21 mouse cellular contexts compared by ENCODE assay signal in the genomic region with DNA sequence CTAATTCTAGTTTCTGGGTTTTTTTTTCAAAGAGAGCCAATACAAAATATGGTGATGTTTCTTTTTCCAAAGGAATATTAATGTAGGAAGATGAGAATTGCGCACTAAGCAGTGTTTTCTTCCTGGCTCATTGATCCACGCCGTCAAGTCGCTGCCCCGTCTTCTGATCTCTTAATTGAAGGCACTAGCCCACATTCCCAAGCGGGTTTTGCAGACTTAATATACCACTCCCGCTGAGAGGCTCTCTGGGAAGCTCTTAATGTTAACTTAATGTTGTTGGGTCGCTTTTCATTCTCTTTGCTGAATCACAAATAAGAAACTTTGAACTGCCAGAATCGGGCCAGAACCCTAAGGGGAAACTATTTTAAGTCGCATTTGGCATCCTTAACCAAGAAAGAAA. TPM values are rescaled to one million over a fixed set of nuclear protein-coding genes. Genes with fewer than 3 reads are reported as not detected.
DNase-seq lines count a peak whose midpoint lies in the region; ATAC-seq and TF ChIP-seq lines count a peak whose summit lies in the region.
"Had no signal": no experiment of that assay in that cellular context is flagged by ENCODE, and none has a peak within 500 bp of the region (broad histone marks: within the 10 kb centered on the region; RNA-seq: fewer than 3 reads in every experiment).

No protein-coding gene starts in this region.

- H3K9me3 ChIP-seq in neural tube, embryonic 15.5 days (replicated peaks), result no peaks in the 10 kb centered on the region
- H3K9me3 ChIP-seq: forebrain, embryonic 12.5 days; G1E; heart, embryonic 15.5 days; hindbrain, embryonic 10.5 days; intestine, embryonic 15.5 days had no signal

- WGBS in cerebellum, adult 2 months, result 72% methylated on average over 10 of the region's 10 CpGs
- 42% methylated on average over 10 of the region's 10 CpGs for WGBS in neural tube, embryonic 15.5 days

- H3K27me3 ChIP-seq in cerebellum, adult 2 months (ENCODE audit: control insufficient read depth, insufficient read depth, low read length), result no peaks in the 10 kb centered on the region
- H3K27me3 ChIP-seq in neural tube, embryonic 15.5 days (replicated peaks), result no peaks in the 10 kb centered on the region
- H3K27me3 ChIP-seq: forebrain, embryonic 12.5 days; heart, embryonic 15.5 days; intestine, embryonic 15.5 days had no signal

- no peak overlapping the region for H3K4me3 ChIP-seq in cerebellum, adult 2 months (replicated peaks; ENCODE audit: insufficient read depth, low read depth, low read length)
- no peak overlapping the region for H3K4me3 ChIP-seq in gastrocnemius, adult 2 months
- no peak overlapping the region for H3K4me3 ChIP-seq in layer of hippocampus, adult 2 months
- no peak overlapping the region for H3K4me3 ChIP-seq in neural tube, embryonic 15.5 days (replicated peaks)
- H3K4me3 ChIP-seq: forebrain, embryonic 12.5 days; heart, adult 2 months; heart, embryonic 15.5 days; hindbrain, embryonic 10.5 days; intestine, embryonic 15.5 days had no signal

- peak overlapping the region; percentile 73; the same call in 1 of the 2 replicates for H3K27ac ChIP-seq in cerebellum, adult 2 months (ENCODE audit: insufficient read depth, low read length)
- H3K27ac ChIP-seq in gastrocnemius, adult 2 months, result peak overlapping the region; percentile 61
- peak overlapping the region; percentile 4; the same call in 1 of the 2 replicates for H3K27ac ChIP-seq in layer of hippocampus, adult 2 months
- peak overlapping the region; percentile 33; the same call in 1 of the 2 replicates for H3K27ac ChIP-seq in neural tube, embryonic 15.5 days (replicated peaks)
- H3K27ac ChIP-seq: forebrain, embryonic 12.5 days; heart, adult 2 months; heart, embryonic 15.5 days; intestine, embryonic 15.5 days had no signal

- H3K9ac ChIP-seq in neural tube, embryonic 15.5 days (replicated peaks), result no peak overlapping the region
- H3K9ac ChIP-seq: forebrain, embryonic 12.5 days; heart, embryonic 15.5 days; intestine, embryonic 15.5 days had no signal

- no peak for TF ChIP-seq POLR2A in cerebellum, adult 2 months (IDR thresholded peaks at IDR 0.05; ENCODE audit: borderline replicate concordance, insufficient read depth, low read length)

- H3K4me2 ChIP-seq in neural tube, embryonic 15.5 days, result no peak overlapping the region
- H3K4me2 ChIP-seq: forebrain, embryonic 12.5 days; heart, embryonic 11.5 days; heart, embryonic 15.5 days; intestine, embryonic 15.5 days had no signal

- no peak for DNase-seq in cerebellum, adult 2 months
- no peak for DNase-seq in gastrocnemius, adult 2 months
- DNase-seq in gastrocnemius, postnatal 10 days, result no peak
- no peak for DNase-seq in layer of hippocampus, adult 2 months (ENCODE audit: low spot score in 2 of 2)
- DNase-seq in layer of hippocampus, postnatal 10 days (ENCODE audit: low spot score in 2 of 2), result no peak
- DNase-seq in neural tube, embryonic 10.5 days (ENCODE audit: extremely low spot score, low spot score), result no peak
- DNase-seq: adrenal gland, adult 8-10 months; B cell, adult 2 months; embryo, embryonic 11 days; heart, adult 2 months; heart, postnatal 14 days; kidney, adult 18-20 months had no signal

- H3K36me3 ChIP-seq in neural tube, embryonic 15.5 days, result peaks cover 36% of the 10 kb centered on the region

- no peak for ATAC-seq in cerebellum, adult (ENCODE audit: insufficient number of reproducible peaks, low FRiP score, low TSS enrichment)
- ATAC-seq in neural tube, embryonic 15.5 days (ENCODE audit: low FRiP score), result no peak
- ATAC-seq: CD4-positive, CD25-positive, alpha-beta regulatory T cell, adult 4 months; intestine, embryonic 15.5 days had no signal

- intact Hi-C loops in gastrocnemius, adult 2 months (cut with DNase I), result no loop called here

- TF ChIP-seq CTCF in cerebellum, adult 2 months (IDR thresholded peaks at IDR 0.05; ENCODE audit: borderline replicate concordance, insufficient read depth, low read depth, low read length), result no peak
- no peak for TF ChIP-seq CTCF in gastrocnemius, adult 2 months (IDR thresholded peaks at IDR 0.05)
- no peak for TF ChIP-seq CTCF in layer of hippocampus, adult 2 months (conservative IDR thresholded peaks at IDR 0.05)

- H3K4me1 ChIP-seq in cerebellum, adult 2 months (ENCODE audit: control insufficient read depth, insufficient read depth, low read length), result peaks cover 25% of the 10 kb centered on the region
- H3K4me1 ChIP-seq in neural tube, embryonic 15.5 days, result peaks cover 18% of the 10 kb centered on the region
- H3K4me1 ChIP-seq: intestine, embryonic 15.5 days had no signal

RNA-seq across cellular contexts. Expression of a gene that starts 30.1 kb away (rescaled TPM):
- polyA plus RNA-seq in cerebellum, adult 2 months (2012; rRNA removed), result 6.1 and 6.5 TPM in 2 replicates
- total RNA-seq in gastrocnemius, adult 2 months (2021), result 1 to 10 TPM; 4.9 to 5.4 TPM
- total RNA-seq in gastrocnemius, postnatal 10 days (2021), result 1 to 10 TPM; 7.0 to 8.0 TPM
- 1 to 10 TPM; 7.1 to 8.2 TPM for total RNA-seq in layer of hippocampus, adult 2 months (2021)
- 1 to 10 TPM; 5.0 to 8.5 TPM for total RNA-seq in layer of hippocampus, postnatal 10 days (2021)
- polyA plus RNA-seq in neural tube, embryonic 15.5 days (2015; fragmentation: Nextera tagmentation; extraction: Ambion mirVana), result 3.2 and 5.6 TPM in 2 replicates

Comparison
In these comparisons a context has a peak if more than half of its experiments do, and no peak if none do; other contexts are left out.
1. H3K27ac ChIP-seq: peak in every context shown above with its lines; median percentile 73 in cerebellum, adult 2 months; 61 in gastrocnemius, adult 2 months; 33 in neural tube, embryonic 15.5 days; 4 in layer of hippocampus, adult 2 months.